Mouse (Mus musculus) hematopoietic stem cell, adult 5-6 weeks (primary cell): ENCODE results near the gene Csmd2. TPM values are rescaled to one million over a fixed set of nuclear protein-coding genes. Genes with fewer than 3 reads are reported as not detected.

Source experiments
- ATAC-seq, 2 experiments: fragments of 125-278 bp in 1 of 2; replicated peaks in 1 of 2; 2 replicates each; pipeline ENCODE4 v1.8.0; 2016 to 2017; ENCODE audit warnings: inconsistent platforms in 2 of 2, mild to moderate bottlenecking in 2 of 2, moderate number of reproducible peaks in 2 of 2, low read depth in 1 of 2, moderate TSS enrichment in 1 of 2; ENCODE audit not compliant: low FRiP score in 2 of 2, poor library complexity in 2 of 2, severe bottlenecking in 2 of 2, insufficient read depth in 1 of 2, low TSS enrichment in 1 of 2
- total RNA-seq: library from RNA; stranded (forward); fragments of 172-1452, 232-1000 nt; gene quantifications from 2 replicates; pipeline ENCODE4 v1.2.3, GENCODE M21; 2017

Gene Csmd2
- total RNA-seq, 1 experiment from 2014 or later, result not detected

- no peak for ATAC-seq
Measured at GRCm38 (mm10) chr4:128171233-128171632, 183.6 kb downstream of the Csmd2 start.

- no peak for ATAC-seq
Measured at GRCm38 (mm10) chr4:128171701-128172100, 184.0 kb downstream of the Csmd2 start.

GRCm38 (mm10) chr4:128178974-128179373 lies 191.3 kb downstream of the Csmd2 start:
- ATAC-seq, result no peak

GRCm38 (mm10) chr4:128179581-128179980 lies 191.9 kb downstream of the Csmd2 start:
- no peak for ATAC-seq

- ATAC-seq, result no peak
Measured at GRCm38 (mm10) chr4:128184747-128185146, 197.1 kb downstream of the Csmd2 start.

GRCm38 (mm10) chr4:128194454-128194853 lies 206.8 kb downstream of the Csmd2 start:
- ATAC-seq, result no peak

- no peak for ATAC-seq
Measured at GRCm38 (mm10) chr4:128217991-128218595, 230.4 kb downstream of the Csmd2 start.

- ATAC-seq, result no peak
Measured at GRCm38 (mm10) chr4:128224453-128224852, 236.8 kb downstream of the Csmd2 start.

GRCm38 (mm10) chr4:128227377-128228316 lies 240.0 kb downstream of the Csmd2 start:
- ATAC-seq, result no peak

GRCm38 (mm10) chr4:128233458-128233857 lies 245.8 kb downstream of the Csmd2 start:
- no peak for ATAC-seq

GRCm38 (mm10) chr4:128239113-128239512 lies 251.5 kb downstream of the Csmd2 start:
- ATAC-seq, result no peak

GRCm38 (mm10) chr4:128241075-128241853 lies 253.6 kb downstream of the Csmd2 start:
- ATAC-seq, result no peak

GRCm38 (mm10) chr4:128241854-128242356 lies 254.2 kb downstream of the Csmd2 start:
- ATAC-seq, result no peak

GRCm38 (mm10) chr4:128245201-128245600 lies 257.5 kb downstream of the Csmd2 start:
- ATAC-seq, result no peak

- no peak for ATAC-seq
Measured at GRCm38 (mm10) chr4:128248676-128249075, 261.0 kb downstream of the Csmd2 start.

GRCm38 (mm10) chr4:128259211-128259610 lies 271.6 kb downstream of the Csmd2 start:
- ATAC-seq, result no peak

GRCm38 (mm10) chr4:128260907-128261560 lies 273.4 kb downstream of the Csmd2 start, which contains the start of gene Hmgb4:
Gene Hmgb4, minus strand, starts transcription at chr4:128260957.
- no peak for ATAC-seq
